Mouse (Mus musculus): ENCODE measurements around the gene Zfp11. TPM values are rescaled to one million over a fixed set of nuclear protein-coding genes. Genes with fewer than 3 reads are reported as not detected.

The Zfp11 gene
- 1.6 and 2.2 TPM in 2 replicates for polyA plus RNA-seq (2015; fragmentation: Nextera tagmentation; extraction: Ambion mirVana)

GRCm38 (mm10) chr5:129670036-129670458 is at the start of gene Zfp11:
Gene Zfp11, minus strand, starts transcription at chr5:129670099.

GRCm38 (mm10) chr5:129715326-129715861 is 45.5 kb upstream of the Zfp11 start, which contains the start of gene Mrps17:
Gene Mrps17, plus strand, starts transcription at chr5:129715497.

DNA sequence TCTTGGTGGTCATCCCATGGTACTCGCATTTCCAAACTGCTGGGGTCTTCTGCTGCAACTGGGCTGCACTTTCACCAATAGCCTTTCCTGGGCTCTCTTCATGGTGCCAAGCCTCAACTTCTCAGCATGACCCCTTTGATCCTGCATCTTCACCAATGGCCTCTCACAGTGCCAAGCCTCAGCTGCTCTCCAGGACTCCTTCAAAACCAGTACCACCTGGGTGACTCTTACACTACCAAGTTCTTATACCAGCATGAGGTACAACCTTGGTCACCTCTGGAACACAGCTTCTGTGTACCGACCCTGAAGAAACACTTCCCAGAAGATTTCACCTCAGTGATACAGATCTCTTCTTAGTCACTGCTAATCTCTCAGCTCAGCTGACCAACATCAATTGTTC is 38.5 kb upstream of the Zfp11 start, which contains the start of gene Sept14:
Gene Sept14, minus strand, starts transcription at position 101 of the 400 bp plus-strand sequence.

Other genes with a start within 250 kb of the Zfp11 start
- 19.5 and 28.2 TPM in 2 replicates for gene Sfswap, start 168.9 kb downstream of the Zfp11 start, polyA plus RNA-seq (2015; fragmentation: Nextera tagmentation; extraction: Ambion mirVana)
- gene Mmp17, start 85.9 kb downstream of the Zfp11 start, polyA plus RNA-seq (2015; fragmentation: Nextera tagmentation; extraction: Ambion mirVana), result 1.2 and 2.2 TPM in 2 replicates
- gene Sept14, start 38.4 kb upstream of the Zfp11 start, polyA plus RNA-seq (2015; fragmentation: Nextera tagmentation; extraction: Ambion mirVana), result not detected in 2 replicates
- gene Mrps17, start 45.4 kb upstream of the Zfp11 start, polyA plus RNA-seq (2015; fragmentation: Nextera tagmentation; extraction: Ambion mirVana), result 179 and 229 TPM in 2 replicates
- gene Nipsnap2, start 55.0 kb upstream of the Zfp11 start, polyA plus RNA-seq (2015; fragmentation: Nextera tagmentation; extraction: Ambion mirVana), result 96.9 and 145 TPM in 2 replicates
- 36.9 and 40.3 TPM in 2 replicates for gene Psph, start 117.3 kb upstream of the Zfp11 start, polyA plus RNA-seq (2015; fragmentation: Nextera tagmentation; extraction: Ambion mirVana)
- 57.7 and 68.0 TPM in 2 replicates for gene Sumf2, start 176.9 kb upstream of the Zfp11 start, polyA plus RNA-seq (2015; fragmentation: Nextera tagmentation; extraction: Ambion mirVana)
- gene Chchd2, start 217.4 kb upstream of the Zfp11 start, polyA plus RNA-seq (2015; fragmentation: Nextera tagmentation; extraction: Ambion mirVana), result 1,691 and 2,228 TPM in 2 replicates
- gene Zbed5, start 225.6 kb upstream of the Zfp11 start, polyA plus RNA-seq (2015; fragmentation: Nextera tagmentation; extraction: Ambion mirVana), result 3.5 and 4.7 TPM in 2 replicates
- gene Phkg1, start 228.4 kb upstream of the Zfp11 start, polyA plus RNA-seq (2015; fragmentation: Nextera tagmentation; extraction: Ambion mirVana), result 0.20 and 0.59 TPM in 2 replicates
- gene Nupr1l, start 238.4 kb upstream of the Zfp11 start, polyA plus RNA-seq (2015; fragmentation: Nextera tagmentation; extraction: Ambion mirVana), result 8.0 and 11.9 TPM in 2 replicates

All from adrenal gland, postnatal 0 days (tissue).